Mouse (Mus musculus) liver, embryonic 16.5 days (tissue): ENCODE results near the gene Vsig2. TPM values are rescaled to one million over a fixed set of nuclear protein-coding genes. Genes with fewer than 3 reads are reported as not detected.

Experiments used
- ATAC-seq: fragments of 200-750 bp; cut with Nextera tagmentation; 2 replicates; pipeline ENCODE4 v1.8.0; 2017; ENCODE audit warnings: low read depth, mild to moderate bottlenecking, moderate number of reproducible peaks, moderate library complexity
- H3K27ac ChIP-seq: fragments of 300-500 bp; sonication (generic); 2 replicates; pipeline ENCODE4 v1.5.1; 2014; ENCODE audit warnings: mild to moderate bottlenecking, low read length
- H3K27me3 ChIP-seq: fragments of 300-500 bp; sonication (generic); 2 replicates; pipeline ENCODE4 v1.6.1; 2014; ENCODE audit warnings: low read depth, low read length, mixed read lengths; ENCODE audit not compliant: control insufficient read depth, insufficient read depth
- H3K36me3 ChIP-seq: fragments of 300-500 bp; sonication (generic); 2 replicates; pipeline ENCODE4 v1.6.1; 2014; ENCODE audit warnings: mild to moderate bottlenecking; ENCODE audit not compliant: control insufficient read depth, insufficient read depth
- H3K4me1 ChIP-seq: fragments of 300-500 bp; sonication (generic); 2 replicates; pipeline ENCODE4 v1.6.1; 2014; ENCODE audit warnings: low read depth, low read length, mixed read lengths; ENCODE audit not compliant: control insufficient read depth
- H3K4me2 ChIP-seq: fragments of 300-500 bp; sonication (generic); 2 replicates; pipeline ENCODE4 v1.6.1; 2014; ENCODE audit warnings: low read depth, low read length, mixed read lengths
- H3K4me3 ChIP-seq: fragments of 300-500 bp; sonication (generic); 2 replicates; pipeline ENCODE4 v1.5.1; 2014; ENCODE audit warnings: low read depth, mild to moderate bottlenecking, low read length
- H3K9ac ChIP-seq: fragments of 300-500 bp; sonication (generic); 2 replicates; pipeline ENCODE4 v1.6.1; 2014; ENCODE audit warnings: low read depth, low read length
- H3K9me3 ChIP-seq: fragments of 300-500 bp; sonication (generic); replicated peaks from 2 replicates; pipeline ENCODE4 v1.6.1; 2016; ENCODE audit warnings: low read length; ENCODE audit not compliant: control insufficient read depth
- WGBS: fragments of 180-500 bp; shearing (Covaris S2); extraction: QIAGEN DNeasy Blood & Tissue Kit; methylation state at CpG from one replicate; pipeline ENCODE4 v1.1.7; 2014; ENCODE audit not compliant: insufficient replicate concordance; 5-methylcytosine and 5-hydroxymethylcytosine counted together
- polyA plus RNA-seq: library from polyadenylated mRNA; unstranded; fragments of >200 nt; fragmentation: Nextera tagmentation; extraction: Ambion mirVana; gene quantifications from 2 replicates; pipeline ENCODE4 v1.2.1, GENCODE M21; 2015

Vsig2 gene
- polyA plus RNA-seq, 1 experiment from 2014 or later: 0.34 TPM

DNA sequence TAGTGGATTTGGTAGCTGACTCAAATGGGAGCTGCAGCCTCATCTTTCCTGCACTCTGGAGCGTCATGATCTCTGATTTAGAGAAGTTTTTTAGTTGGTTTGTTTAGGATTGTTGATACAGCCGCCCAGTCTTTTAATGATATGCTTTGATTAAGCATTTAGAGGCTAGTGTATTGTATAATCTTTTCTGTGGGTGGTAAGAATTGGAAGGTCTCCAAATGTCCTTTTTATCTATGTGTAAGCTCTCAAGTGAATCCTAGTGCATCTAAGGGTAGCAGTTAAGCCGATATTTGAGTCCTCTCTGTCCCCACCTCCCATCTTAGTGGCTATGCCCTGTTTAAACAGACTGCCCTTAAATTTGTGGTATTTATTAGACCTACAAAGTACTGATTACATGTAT is 24.6 kb upstream of the Vsig2 start:
- H3K4me1 ChIP-seq: peaks cover 7% of the 10 kb centered on the region
- no peak overlapping the region for H3K27ac ChIP-seq
- no peak overlapping the region for H3K9ac ChIP-seq
- ATAC-seq: no peak
- H3K27me3 ChIP-seq: no peaks in the 10 kb centered on the region
- H3K36me3 ChIP-seq: no peaks in the 10 kb centered on the region
- H3K4me2 ChIP-seq: no peak overlapping the region
- H3K4me3 ChIP-seq: no peak overlapping the region
- no peaks in the 10 kb centered on the region for H3K9me3 ChIP-seq
- WGBS: 57% methylated on average over 3 of the region's 3 CpGs

- ATAC-seq: peak; percentile 87
- H3K27me3 ChIP-seq: no peaks in the 10 kb centered on the region
- H3K9me3 ChIP-seq: no peaks in the 10 kb centered on the region
- H3K27ac ChIP-seq: peak overlapping the region; percentile 21; the same call in 1 of the 2 replicates
- 31% methylated on average over 1 of the region's 1 CpGs for WGBS
- H3K4me2 ChIP-seq: no peak overlapping the region
- H3K9ac ChIP-seq: no peak overlapping the region
- H3K4me3 ChIP-seq: no peak overlapping the region
- H3K4me1 ChIP-seq: peaks cover 7% of the 10 kb centered on the region
- no peaks in the 10 kb centered on the region for H3K36me3 ChIP-seq
Measured at GRCm38 (mm10) chr9:37517467-37517866, 21.6 kb upstream of the Vsig2 start.

- no peak overlapping the region for H3K4me3 ChIP-seq
- H3K27ac ChIP-seq: no peak overlapping the region
- no peaks in the 10 kb centered on the region for H3K27me3 ChIP-seq
- 76% methylated on average over 8 of the region's 8 CpGs for WGBS
- no peak for ATAC-seq
- no peak overlapping the region for H3K4me2 ChIP-seq
- no peaks in the 10 kb centered on the region; the same call in 1 of the 2 replicates for H3K36me3 ChIP-seq
- H3K9ac ChIP-seq: no peak overlapping the region
- no peaks in the 10 kb centered on the region for H3K9me3 ChIP-seq
- peaks cover 7% of the 10 kb centered on the region for H3K4me1 ChIP-seq
Measured at GRCm38 (mm10) chr9:37518991-37519390, 20.1 kb upstream of the Vsig2 start.

- H3K27ac ChIP-seq: no peak overlapping the region
- 71% methylated on average over 2 of the region's 2 CpGs for WGBS
- no peaks in the 10 kb centered on the region; the same call in 1 of the 2 replicates for H3K36me3 ChIP-seq
- H3K4me2 ChIP-seq: no peak overlapping the region
- ATAC-seq: no peak
- no peak overlapping the region for H3K9ac ChIP-seq
- no peaks in the 10 kb centered on the region for H3K9me3 ChIP-seq
- H3K27me3 ChIP-seq: no peaks in the 10 kb centered on the region
- no peak overlapping the region for H3K4me3 ChIP-seq
- H3K4me1 ChIP-seq: peaks cover 7% of the 10 kb centered on the region
Measured at GRCm38 (mm10) chr9:37519995-37520394, 19.1 kb upstream of the Vsig2 start.

DNA sequence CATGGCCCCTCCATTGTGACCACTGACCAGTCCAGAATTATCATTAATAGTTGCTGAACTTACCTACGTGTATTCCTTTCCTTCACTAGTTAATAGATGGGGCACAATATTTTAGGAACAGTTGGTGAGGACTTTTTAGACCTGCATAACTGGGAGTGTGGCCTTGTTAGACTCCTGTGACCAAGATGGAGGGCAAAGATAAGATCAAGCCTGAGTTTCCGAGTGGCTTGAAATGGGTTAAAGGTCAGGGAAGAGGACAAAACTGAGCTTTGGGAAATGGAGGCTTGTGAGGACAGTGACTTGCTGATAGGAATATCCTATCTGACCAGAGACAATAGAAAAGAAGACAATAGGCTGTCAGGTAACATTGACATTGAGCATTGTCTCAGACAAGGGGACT is 13.6 kb upstream of the Vsig2 start:
- no peak overlapping the region for H3K4me2 ChIP-seq
- H3K4me1 ChIP-seq: peaks cover 3% of the 10 kb centered on the region; the same call in 1 of the 2 replicates
- peaks cover 39% of the 10 kb centered on the region for H3K27me3 ChIP-seq
- WGBS: 64% methylated on average over 2 of the region's 2 CpGs
- ATAC-seq: no peak
- H3K36me3 ChIP-seq: no peaks in the 10 kb centered on the region; the same call in 1 of the 2 replicates
- H3K4me3 ChIP-seq: no peak overlapping the region
- no peak overlapping the region for H3K27ac ChIP-seq
- no peaks in the 10 kb centered on the region for H3K9me3 ChIP-seq
- H3K9ac ChIP-seq: no peak overlapping the region

GRCm38 (mm10) chr9:37526443-37527395 is 12.3 kb upstream of the Vsig2 start:
- no peak for ATAC-seq
- no peak overlapping the region for H3K9ac ChIP-seq
- no peaks in the 10 kb centered on the region for H3K9me3 ChIP-seq
- H3K4me2 ChIP-seq: peak overlapping the region; percentile 41
- H3K27ac ChIP-seq: no peak overlapping the region
- peak overlapping the region; percentile 20 for H3K4me3 ChIP-seq
- H3K36me3 ChIP-seq: no peaks in the 10 kb centered on the region; the same call in 1 of the 2 replicates
- H3K4me1 ChIP-seq: peaks cover 3% of the 10 kb centered on the region
- 22% methylated on average over 21 of the region's 21 CpGs for WGBS
- H3K27me3 ChIP-seq: peaks cover 52% of the 10 kb centered on the region

GRCm38 (mm10) chr9:37527396-37528224 is 11.4 kb upstream of the Vsig2 start, which contains the start of gene Esam:
Gene Esam, plus strand, starts transcription at chr9:37528078.
- H3K27me3 ChIP-seq: peaks cover 54% of the 10 kb centered on the region
- peak within 1 kb of the TSS; percentile 41 for H3K4me2 ChIP-seq
- H3K36me3 ChIP-seq: no peaks in the 10 kb centered on the region; the same call in 1 of the 2 replicates
- no peaks in the 10 kb centered on the region for H3K9me3 ChIP-seq
- peaks cover 3% of the 10 kb centered on the region for H3K4me1 ChIP-seq
- H3K4me3 ChIP-seq: peak within 1 kb of the TSS; percentile 20
- H3K9ac ChIP-seq: no peak within 1 kb of the TSS
- 3% methylated on average over 41 of the region's 41 CpGs for WGBS
- H3K27ac ChIP-seq: no peak within 1 kb of the TSS
- ATAC-seq: peak; percentile 64

GRCm38 (mm10) chr9:37528225-37528970 is 10.7 kb upstream of the Vsig2 start:
- H3K4me1 ChIP-seq: peaks cover 3% of the 10 kb centered on the region
- WGBS: 20% methylated on average over 9 of the region's 9 CpGs
- H3K27ac ChIP-seq: no peak overlapping the region
- no peaks in the 10 kb centered on the region for H3K36me3 ChIP-seq
- H3K4me2 ChIP-seq: no peak overlapping the region
- no peak overlapping the region for H3K9ac ChIP-seq
- H3K9me3 ChIP-seq: no peaks in the 10 kb centered on the region
- peaks cover 54% of the 10 kb centered on the region for H3K27me3 ChIP-seq
- peak overlapping the region; percentile 20 for H3K4me3 ChIP-seq
- ATAC-seq: no peak
